Mouse (Mus musculus): Measurements from ENCODE around the gene Gm15294. TPM values are rescaled to one million over a fixed set of nuclear protein-coding genes. Genes with fewer than 3 reads are reported as not detected.

The Gm15294 gene
- not detected for polyA plus RNA-seq (2017; shearing (Covaris generic))

DNA sequence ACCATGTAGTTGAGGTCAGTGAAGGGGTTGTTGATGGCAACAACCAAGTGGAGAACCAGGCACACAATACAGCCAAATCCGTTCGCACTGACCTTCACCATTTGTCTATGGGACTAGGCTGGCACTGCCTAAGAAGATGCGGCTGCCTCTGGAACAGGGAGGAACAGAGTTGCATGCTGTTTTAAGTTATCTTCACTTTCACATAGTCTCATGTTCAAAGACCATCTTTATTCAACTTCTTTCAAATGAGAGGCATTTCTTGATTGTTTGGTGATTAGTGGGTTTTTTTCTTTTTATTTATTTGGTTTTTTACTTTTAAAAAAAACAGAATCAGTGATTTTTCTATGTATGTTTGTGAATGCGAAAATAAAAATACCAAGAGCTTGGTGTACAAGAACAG lies at the start of gene Gm15294:
TSS of gene Gm15294 (minus strand) at position 101 of the 400 bp plus-strand sequence.

Other genes with a start within 250 kb of the Gm15294 start
- gene Irs4, start 150.0 kb downstream of the Gm15294 start, polyA plus RNA-seq (2017; shearing (Covaris generic)) = not detected